Mouse (Mus musculus): ENCODE data around the gene Arhgef7.
"Not testable (repeated sequence)": the region's sequence is repeated elsewhere in the genome, so short reads cannot be mapped to it uniquely, and the experiment has no call there.

The Arhgef7 gene

GRCm38 (mm10) chr8:11834200-11834599 lies 106.7 kb downstream of the Arhgef7 start:
- no peak for DNase-seq (ENCODE audit: low spot score in 2 of 2)

GRCm38 (mm10) chr8:11834691-11835090 lies 107.2 kb downstream of the Arhgef7 start:
- no peak for DNase-seq (ENCODE audit: low spot score in 2 of 2)

- no peak for DNase-seq (ENCODE audit: low spot score in 2 of 2)
Observed at GRCm38 (mm10) chr8:11840174-11840573, 112.7 kb downstream of the Arhgef7 start, which contains the start of gene Tex29. Gene Tex29, plus strand, starts transcription at chr8:11840474.

- DNase-seq (ENCODE audit: low spot score in 2 of 2): no peak
Observed at GRCm38 (mm10) chr8:11841571-11841970, 114.0 kb downstream of the Arhgef7 start.

- no peak for DNase-seq (ENCODE audit: low spot score in 2 of 2)
Observed at GRCm38 (mm10) chr8:11842757-11843156, 115.2 kb downstream of the Arhgef7 start.

GRCm38 (mm10) chr8:11843677-11844315 lies 116.3 kb downstream of the Arhgef7 start:
- DNase-seq (ENCODE audit: low spot score in 2 of 2): no peak

GRCm38 (mm10) chr8:11844316-11844685 lies 116.8 kb downstream of the Arhgef7 start:
- DNase-seq (ENCODE audit: low spot score in 2 of 2): no peak

- no peak for DNase-seq (ENCODE audit: low spot score in 2 of 2)
Observed at GRCm38 (mm10) chr8:11846807-11847206, 119.3 kb downstream of the Arhgef7 start.

GRCm38 (mm10) chr8:11867832-11868231 lies 140.3 kb downstream of the Arhgef7 start:
- no peak for DNase-seq (ENCODE audit: low spot score in 2 of 2)

GRCm38 (mm10) chr8:11874227-11874626 lies 146.7 kb downstream of the Arhgef7 start:
- DNase-seq (ENCODE audit: low spot score in 2 of 2): not testable (repeated sequence)

- no peak for DNase-seq (ENCODE audit: low spot score in 2 of 2)
Observed at GRCm38 (mm10) chr8:11884646-11885045, 157.1 kb downstream of the Arhgef7 start.

All from natural killer cell, adult 2 months (primary cell).